Mouse (Mus musculus): ENCODE results near the gene Mbtd1.

DNA sequence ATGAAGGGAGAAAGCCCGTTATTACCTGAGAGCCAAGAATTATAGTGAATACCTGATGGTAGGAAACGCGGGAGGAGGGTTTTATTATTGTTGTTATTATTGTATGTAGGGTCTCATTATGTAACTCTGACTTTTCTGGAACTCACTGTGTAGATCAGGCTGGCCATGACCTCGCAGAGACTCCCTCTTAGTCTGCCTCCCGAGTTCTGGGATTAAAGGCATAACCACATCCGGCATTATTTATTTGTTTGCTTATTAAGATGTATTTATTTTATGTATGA lies 83.1 kb downstream of the Mbtd1 start:
- TF ChIP-seq CTCF (IDR thresholded peaks at IDR 0.05; ENCODE audit: low read depth, low read length) (no peak), POLR2A (IDR thresholded peaks at IDR 0.05; ENCODE audit: extremely low read depth, insufficient read depth, low read length) (no peak)

All from liver, adult 2 months (tissue).